Mouse (Mus musculus): ENCODE results near the gene Stk19.

DNA sequence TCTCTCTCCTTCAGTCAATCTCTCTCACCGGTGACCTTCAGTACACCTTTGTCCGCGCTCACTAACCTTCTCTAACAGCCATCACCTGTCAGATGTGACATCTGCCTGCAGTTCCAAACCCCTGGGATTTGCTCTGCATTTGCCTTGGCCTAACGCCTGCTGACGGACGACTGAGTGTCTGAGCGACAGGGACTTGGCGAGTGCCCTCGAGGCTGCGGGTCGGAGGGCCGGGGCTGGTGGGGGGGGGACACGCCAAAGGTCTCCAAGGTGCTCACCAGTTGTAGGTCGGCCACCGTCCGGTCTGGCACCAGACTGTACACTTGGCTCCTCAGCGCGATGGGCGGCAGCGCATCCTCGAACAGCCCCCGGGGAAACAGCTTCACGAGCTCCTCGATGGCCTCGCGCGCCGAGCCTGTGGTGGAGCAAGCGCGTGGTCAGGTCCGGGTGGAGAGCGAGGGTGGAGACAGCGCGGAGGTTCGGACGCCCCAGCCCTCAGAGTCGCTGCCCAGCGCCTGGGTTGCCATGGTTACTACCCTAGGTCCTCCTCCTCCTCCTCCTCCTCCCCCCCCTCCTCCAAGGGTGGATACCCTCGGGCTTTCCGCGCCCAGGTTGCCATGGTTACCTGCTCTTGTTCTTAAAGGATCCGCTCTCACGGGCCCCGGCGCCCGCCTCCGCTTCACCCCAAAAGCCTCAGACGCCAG, 440 bp downstream of the Stk19 start:
- TF ChIP-seq EP300 (IDR thresholded peaks at IDR 0.05; ENCODE audit: low read depth) (no peak), CTCF (IDR thresholded peaks at IDR 0.05; ENCODE audit: low read depth) (no peak)

All from liver, embryonic 14.5 days (tissue).